Mouse (Mus musculus): ENCODE results near the gene Hist1h3h.
"Not testable (repeated sequence)": the region's sequence is repeated elsewhere in the genome, so short reads cannot be mapped to it uniquely, and the experiment has no call there.

GRCm38 (mm10) chr13:21734906-21735767 lies 17.7 kb downstream of the Hist1h3h start, which contains the start of gene Hist1h4j:
- not testable (repeated sequence) for TF ChIP-seq CTCF (IDR thresholded peaks at IDR 0.05); EP300 (IDR thresholded peaks at IDR 0.05; ENCODE audit: insufficient read depth, low read depth, low read length)
- peak; percentile 75 for TF ChIP-seq POLR2A (IDR thresholded peaks at IDR 0.05; ENCODE audit: insufficient read depth, low read depth, low read length)
